Mouse (Mus musculus): ENCODE data around the gene Gnaz. TPM values are rescaled to one million over a fixed set of nuclear protein-coding genes. Genes with fewer than 3 reads are reported as not detected.

The Gnaz gene
- total RNA-seq, 2 experiments from 2014 or later: not detected

- ATAC-seq (replicated peaks; ENCODE audit: low FRiP score, low TSS enrichment, poor library complexity, severe bottlenecking): no peak
These were observed 2.6 kb upstream of the Gnaz start for GRCm38 (mm10) chr10:74964380-74964779.

GRCm38 (mm10) chr10:74967651-74968267 is 782 bp downstream of the Gnaz start:
- no peak for ATAC-seq (replicated peaks; ENCODE audit: low FRiP score, low TSS enrichment, poor library complexity, severe bottlenecking)

GRCm38 (mm10) chr10:74969266-74969665 is 2.3 kb downstream of the Gnaz start:
- no peak for ATAC-seq (replicated peaks; ENCODE audit: low FRiP score, low TSS enrichment, poor library complexity, severe bottlenecking)

- ATAC-seq (replicated peaks; ENCODE audit: low FRiP score, low TSS enrichment, poor library complexity, severe bottlenecking): no peak
These were observed 6.0 kb downstream of the Gnaz start for GRCm38 (mm10) chr10:74973026-74973425.

GRCm38 (mm10) chr10:74975626-74976025 is 8.6 kb downstream of the Gnaz start:
- no peak for ATAC-seq (replicated peaks; ENCODE audit: low FRiP score, low TSS enrichment, poor library complexity, severe bottlenecking)

GRCm38 (mm10) chr10:74976429-74976828 is 9.5 kb downstream of the Gnaz start:
- ATAC-seq (replicated peaks; ENCODE audit: low FRiP score, low TSS enrichment, poor library complexity, severe bottlenecking): no peak

GRCm38 (mm10) chr10:74978056-74978455 is 11.1 kb downstream of the Gnaz start:
- no peak for ATAC-seq (replicated peaks; ENCODE audit: low FRiP score, low TSS enrichment, poor library complexity, severe bottlenecking)

- 0 out of 2 replicates have a peak, but pooled peaks have one; percentile 14 for ATAC-seq (replicated peaks; ENCODE audit: low FRiP score, low TSS enrichment, poor library complexity, severe bottlenecking)
These were observed 14.2 kb downstream of the Gnaz start for GRCm38 (mm10) chr10:74981159-74981558.

GRCm38 (mm10) chr10:74983176-74983575 is 16.2 kb downstream of the Gnaz start:
- no peak for ATAC-seq (replicated peaks; ENCODE audit: low FRiP score, low TSS enrichment, poor library complexity, severe bottlenecking)

GRCm38 (mm10) chr10:74987698-74988470 is 20.9 kb downstream of the Gnaz start:
- ATAC-seq (replicated peaks; ENCODE audit: low FRiP score, low TSS enrichment, poor library complexity, severe bottlenecking): peak; percentile 64

GRCm38 (mm10) chr10:74989814-74990213 is 22.8 kb downstream of the Gnaz start:
- ATAC-seq (replicated peaks; ENCODE audit: low FRiP score, low TSS enrichment, poor library complexity, severe bottlenecking): no peak

- no peak for ATAC-seq (replicated peaks; ENCODE audit: low FRiP score, low TSS enrichment, poor library complexity, severe bottlenecking)
These were observed 23.8 kb downstream of the Gnaz start for GRCm38 (mm10) chr10:74990584-74991322.

- ATAC-seq (replicated peaks; ENCODE audit: low FRiP score, low TSS enrichment, poor library complexity, severe bottlenecking): no peak
These were observed 27.9 kb downstream of the Gnaz start for GRCm38 (mm10) chr10:74994863-74995262.

- ATAC-seq (replicated peaks; ENCODE audit: low FRiP score, low TSS enrichment, poor library complexity, severe bottlenecking): no peak
These were observed 28.4 kb downstream of the Gnaz start for GRCm38 (mm10) chr10:74995377-74995776.

GRCm38 (mm10) chr10:75001391-75001790 is 34.4 kb downstream of the Gnaz start:
- ATAC-seq (replicated peaks; ENCODE audit: low FRiP score, low TSS enrichment, poor library complexity, severe bottlenecking): no peak

- ATAC-seq (replicated peaks; ENCODE audit: low FRiP score, low TSS enrichment, poor library complexity, severe bottlenecking): peak; percentile 94
These were observed 37.1 kb downstream of the Gnaz start for GRCm38 (mm10) chr10:75004067-75004466.

GRCm38 (mm10) chr10:75006889-75007662 is 40.1 kb downstream of the Gnaz start:
- ATAC-seq (replicated peaks; ENCODE audit: low FRiP score, low TSS enrichment, poor library complexity, severe bottlenecking): no peak

GRCm38 (mm10) chr10:75010704-75011103 is 43.7 kb downstream of the Gnaz start:
- no peak for ATAC-seq (replicated peaks; ENCODE audit: low FRiP score, low TSS enrichment, poor library complexity, severe bottlenecking)

GRCm38 (mm10) chr10:75015465-75015864 is 48.5 kb downstream of the Gnaz start:
- ATAC-seq (replicated peaks; ENCODE audit: low FRiP score, low TSS enrichment, poor library complexity, severe bottlenecking): no peak

- ATAC-seq (replicated peaks; ENCODE audit: low FRiP score, low TSS enrichment, poor library complexity, severe bottlenecking): no peak
These were observed 49.5 kb downstream of the Gnaz start for GRCm38 (mm10) chr10:75016481-75016880.

Measured in megakaryocyte-erythroid progenitor cell, adult 5-6 weeks (primary cell).